Mouse (Mus musculus) lung, postnatal 36 days (tissue): ENCODE data around the gene Srrd.

Experiments
- DNase-seq: peaks from one replicate; pipeline ENCODE4 v3.0.0; 2022; ENCODE audit warnings: mixed read lengths

The Srrd gene

GRCm38 (mm10) chr5:112316468-112316867 lies 26.4 kb downstream of the Srrd start:
- no peak for DNase-seq

DNA sequence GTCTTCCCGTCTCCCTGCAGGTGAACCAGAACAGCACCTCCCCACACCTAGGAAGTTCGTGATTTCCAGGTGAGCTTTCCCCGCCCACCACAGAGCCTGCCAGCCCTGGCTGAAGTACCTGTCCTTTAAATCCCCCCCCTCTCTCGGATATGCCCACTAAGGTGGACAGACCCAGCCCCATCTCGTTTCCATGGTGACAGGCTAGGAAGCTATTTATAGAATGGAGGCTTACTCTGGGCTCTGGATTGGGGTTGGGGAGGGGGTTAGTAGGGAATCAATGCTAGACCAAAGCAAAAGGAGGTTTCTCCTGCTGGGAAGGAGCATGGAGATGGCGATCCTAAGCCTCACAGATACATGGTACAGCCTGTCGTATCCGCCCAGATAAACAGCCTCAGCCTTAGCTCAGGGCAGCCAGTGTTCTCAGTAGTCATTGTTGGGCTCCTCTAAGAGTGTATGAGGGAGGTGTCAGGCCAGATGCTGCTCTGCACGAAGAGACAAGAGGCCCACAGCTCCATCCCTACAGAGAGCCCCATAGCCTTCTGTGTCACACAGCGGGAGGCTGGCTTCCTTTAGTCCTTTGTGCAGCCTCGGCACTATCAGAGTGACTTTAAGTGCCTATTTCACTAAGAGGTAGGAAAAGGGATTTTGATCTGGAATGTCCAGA lies 29.5 kb downstream of the Srrd start:
- no peak for DNase-seq

DNA sequence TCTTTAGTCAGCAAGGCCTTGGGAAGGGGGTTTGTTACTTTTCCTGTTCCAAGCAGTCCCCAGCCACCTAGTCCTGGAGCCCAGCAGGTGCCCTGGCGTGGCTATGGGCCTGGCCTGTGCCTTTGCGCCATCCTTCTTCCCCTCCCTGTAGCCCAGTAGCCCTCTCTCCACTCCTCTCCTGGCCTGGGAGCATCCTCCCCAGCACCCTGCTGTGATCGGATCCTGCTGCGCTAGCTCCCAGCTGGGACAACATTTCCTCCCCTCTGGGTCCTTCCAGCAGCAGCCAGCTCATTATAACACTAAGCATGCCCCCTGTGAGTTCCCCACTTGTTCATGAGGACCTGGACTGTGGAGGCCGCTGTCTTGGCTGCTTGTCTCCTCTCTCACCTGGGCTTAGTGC lies 37.0 kb downstream of the Srrd start:
- DNase-seq: no peak

DNA sequence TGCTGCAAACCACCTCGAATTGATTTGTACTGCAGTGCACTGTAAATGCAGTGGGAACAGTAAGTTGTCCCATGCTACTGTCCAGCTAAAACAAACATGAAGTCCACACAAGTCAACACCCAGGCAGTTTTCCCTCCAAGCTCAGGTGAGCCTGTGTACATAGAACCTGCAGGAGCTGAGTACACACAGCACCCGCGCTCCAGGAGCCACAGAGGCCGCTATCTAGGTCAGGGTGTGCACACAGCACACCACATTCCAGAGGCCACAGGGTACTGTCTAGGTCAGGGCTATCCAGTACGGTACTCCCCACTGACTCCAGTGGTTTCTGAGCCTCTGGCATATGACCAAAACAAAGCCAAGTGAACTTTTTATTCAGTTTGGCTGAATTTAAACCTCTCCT lies 40.5 kb downstream of the Srrd start:
- DNase-seq: no peak

- no peak for DNase-seq
Measured at GRCm38 (mm10) chr5:112301694-112302093, 41.1 kb downstream of the Srrd start.

- DNase-seq: no peak
Measured at GRCm38 (mm10) chr5:112300721-112301308, 42.0 kb downstream of the Srrd start.

DNA sequence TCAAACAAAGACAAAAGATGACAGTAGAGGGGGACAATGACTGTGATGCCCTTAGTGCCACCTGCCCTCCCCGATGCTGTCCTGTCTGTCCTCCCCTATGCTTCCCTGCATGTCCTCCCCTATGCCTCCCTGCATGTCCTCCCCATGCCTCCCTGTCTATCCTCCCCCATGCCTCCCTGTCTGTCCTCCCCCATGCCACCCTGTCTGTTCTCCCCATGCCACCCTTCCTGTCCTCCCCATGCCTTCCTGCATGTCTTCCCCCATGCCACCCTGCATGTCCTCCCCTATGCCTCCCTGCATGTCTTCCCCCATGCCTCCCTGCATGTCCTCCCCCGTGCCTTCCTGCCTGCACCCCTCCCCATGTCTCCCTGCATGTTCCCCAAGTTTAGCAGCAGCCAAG lies 42.7 kb downstream of the Srrd start:
- DNase-seq: no peak

DNA sequence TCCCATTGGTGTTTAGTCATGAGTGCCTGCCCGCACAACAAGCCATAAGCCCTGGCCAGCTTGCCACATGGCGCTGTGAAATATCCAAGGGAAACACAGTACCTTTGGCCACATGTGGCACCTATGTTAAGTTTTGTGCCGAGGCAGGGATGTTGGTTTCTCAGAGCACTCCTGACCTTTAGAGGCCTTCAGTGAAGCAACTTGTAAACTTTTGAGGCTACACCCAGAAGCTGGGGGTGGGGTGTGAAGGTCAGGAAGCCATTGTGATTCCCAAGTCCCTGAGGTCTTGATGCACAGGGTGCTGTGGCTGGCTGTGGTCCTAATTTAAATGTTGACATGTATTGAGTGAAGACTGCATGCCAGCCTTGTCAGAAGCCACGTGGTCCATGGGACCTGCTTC lies 43.4 kb downstream of the Srrd start:
- DNase-seq: no peak

DNA sequence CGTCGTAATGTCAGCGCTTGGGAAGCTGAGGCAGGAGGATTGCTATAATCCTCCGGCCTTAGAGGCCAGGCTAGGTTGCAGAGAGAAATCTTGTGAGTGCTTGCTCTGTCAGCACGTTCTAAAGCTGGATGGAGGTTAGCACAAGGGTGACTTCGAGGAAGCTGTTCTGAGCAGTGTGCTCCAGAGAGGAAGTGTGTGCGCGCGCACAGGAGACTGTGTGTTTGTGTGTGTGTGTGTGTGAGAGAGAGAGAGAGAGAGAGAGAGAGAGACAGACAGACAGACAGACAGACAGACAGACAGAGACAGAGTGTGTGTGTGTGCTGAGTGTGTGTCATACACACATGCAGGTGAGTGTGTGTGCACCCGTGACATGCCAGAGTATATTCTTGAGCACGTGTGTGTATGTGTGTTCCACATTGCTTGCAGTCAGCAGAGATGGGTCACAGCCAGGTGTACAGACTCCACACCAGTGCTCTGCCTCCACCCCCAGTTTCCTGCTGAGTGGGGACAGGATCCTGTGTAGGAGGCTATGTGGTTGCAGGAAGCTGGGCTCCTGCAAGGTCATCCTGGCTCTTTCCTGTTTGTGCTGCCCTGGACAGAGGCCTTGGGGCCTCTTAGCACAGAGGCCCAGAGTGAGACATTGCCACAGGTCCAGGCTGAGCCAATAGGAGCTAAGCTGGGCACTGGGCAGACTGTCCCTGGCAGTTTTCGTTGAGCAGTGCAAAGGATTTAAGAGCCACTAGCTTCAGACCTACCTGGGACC lies 44.4 kb downstream of the Srrd start:
- peak; percentile 71 for DNase-seq

- DNase-seq: no peak
Measured at GRCm38 (mm10) chr5:112297257-112297656, 45.6 kb downstream of the Srrd start.

DNA sequence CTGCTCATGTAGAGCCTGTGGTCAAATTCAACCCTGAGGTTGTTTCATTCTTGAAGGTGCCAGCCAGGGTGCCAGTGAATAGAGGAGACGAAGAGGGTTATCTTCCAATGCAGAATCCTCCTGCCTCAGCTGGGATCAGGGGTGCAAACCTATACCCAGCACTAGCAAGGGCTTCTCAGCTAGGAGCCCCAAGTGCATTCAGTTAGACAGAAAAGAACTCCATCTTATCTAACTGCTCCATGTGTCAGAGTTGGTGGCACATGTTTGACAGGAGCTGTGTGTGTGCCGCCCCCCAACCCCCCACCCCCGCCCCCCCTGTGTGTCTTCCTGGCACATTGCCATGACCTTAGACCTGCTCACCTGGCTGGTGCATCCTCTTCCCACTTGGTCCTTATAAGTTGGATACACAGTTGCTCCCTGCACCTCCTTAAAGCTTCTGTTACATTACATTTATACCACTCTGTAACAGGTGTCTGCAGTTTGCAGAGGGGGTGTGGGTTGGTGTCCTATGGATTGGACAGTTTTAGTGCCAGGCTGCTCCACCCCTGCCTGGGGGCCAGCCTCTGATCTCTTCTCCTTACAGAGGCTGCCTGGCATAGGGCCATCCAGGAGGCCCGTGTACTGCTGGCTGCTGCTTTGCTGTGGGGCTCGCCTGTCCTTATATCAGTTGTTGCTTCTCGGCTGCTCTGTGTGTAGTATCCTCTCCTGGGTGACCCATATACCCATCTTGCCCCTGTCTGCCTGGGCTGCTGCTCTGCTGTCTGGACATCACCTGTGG lies 46.2 kb downstream of the Srrd start:
- no peak for DNase-seq

DNA sequence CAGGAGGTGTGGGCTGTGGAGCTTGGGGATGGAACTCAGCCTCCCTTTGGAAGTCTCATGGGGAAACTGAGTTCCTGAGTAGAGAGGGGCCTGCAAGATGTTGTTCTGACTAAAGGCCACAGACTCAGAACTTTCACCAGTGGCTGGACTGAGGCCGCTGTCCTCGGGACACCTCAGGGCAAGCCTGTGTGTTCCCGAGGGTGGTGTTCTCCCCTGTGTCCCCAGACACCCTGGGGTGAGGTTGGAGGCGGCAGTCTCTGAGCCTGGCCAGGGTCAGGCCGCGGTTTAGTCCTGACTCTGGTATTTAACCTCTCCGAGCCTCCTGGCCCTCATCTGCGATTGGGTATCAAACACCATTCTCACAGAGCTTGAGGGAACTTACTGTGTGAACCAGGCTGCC lies 47.3 kb downstream of the Srrd start:
- DNase-seq: no peak

GRCm38 (mm10) chr5:112295162-112295561 lies 47.7 kb downstream of the Srrd start:
- DNase-seq: no peak

GRCm38 (mm10) chr5:112294696-112295095 lies 48.1 kb downstream of the Srrd start:
- no peak for DNase-seq

DNA sequence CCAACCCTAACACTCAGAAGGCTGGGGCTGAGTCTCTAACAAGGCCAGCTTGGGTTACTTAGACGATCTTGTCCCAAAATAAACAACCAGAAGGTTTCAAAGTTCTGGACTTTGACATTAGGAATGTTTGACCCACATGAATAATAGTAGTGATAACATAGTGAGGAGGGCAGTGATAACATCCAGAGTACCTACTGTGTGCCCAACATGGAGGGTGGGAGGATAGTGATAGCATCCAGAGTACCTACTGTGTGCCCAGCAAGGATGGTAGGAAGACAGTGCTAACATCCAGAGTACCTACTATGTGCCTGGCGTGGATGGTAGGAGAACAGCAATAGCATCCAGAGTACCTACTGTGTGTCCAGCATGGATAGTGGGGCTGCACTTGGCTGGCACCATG lies 49.0 kb downstream of the Srrd start:
- DNase-seq: no peak

GRCm38 (mm10) chr5:112292343-112292980 lies 50.4 kb downstream of the Srrd start:
- no peak for DNase-seq

DNA sequence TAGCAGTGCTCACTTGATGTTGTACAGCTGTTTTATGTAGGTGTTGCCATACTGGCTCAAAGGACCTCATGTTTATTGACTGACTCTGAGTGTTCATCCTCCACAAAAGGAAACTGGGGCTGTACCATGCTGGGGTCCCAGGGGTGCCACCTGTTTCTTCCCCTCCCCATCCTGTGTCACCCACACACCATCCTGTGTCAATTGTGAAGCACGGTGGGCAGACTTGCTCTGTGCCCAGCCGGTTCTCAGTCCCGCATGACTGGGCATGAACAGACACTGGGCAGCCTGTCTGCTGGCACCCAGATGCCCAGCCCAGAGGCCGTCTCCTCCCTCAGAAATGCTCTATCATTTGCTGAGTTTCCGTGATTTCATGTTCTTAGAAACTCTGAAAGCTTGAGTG lies 51.0 kb downstream of the Srrd start:
- DNase-seq: no peak

DNA sequence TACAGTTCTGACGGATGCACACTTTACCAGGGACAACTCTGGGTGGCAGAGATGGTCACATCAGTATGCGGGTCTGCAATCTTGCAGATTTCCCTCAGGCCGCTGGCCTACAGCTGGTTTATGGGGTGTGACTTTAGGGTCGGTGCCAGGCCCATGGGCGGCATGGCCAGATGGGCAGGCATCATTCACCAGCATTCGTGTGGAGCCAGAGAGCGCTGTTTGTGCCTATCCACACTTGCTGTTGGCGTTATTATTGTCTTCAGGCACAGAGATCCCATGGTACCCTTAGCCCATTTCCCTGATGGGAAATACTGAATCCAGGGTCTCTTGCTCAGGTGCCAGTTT lies 52.3 kb downstream of the Srrd start:
- DNase-seq: no peak

GRCm38 (mm10) chr5:112289819-112290535 lies 52.9 kb downstream of the Srrd start:
- no peak for DNase-seq

GRCm38 (mm10) chr5:112289236-112289635 lies 53.6 kb downstream of the Srrd start:
- DNase-seq: peak; percentile 57

DNA sequence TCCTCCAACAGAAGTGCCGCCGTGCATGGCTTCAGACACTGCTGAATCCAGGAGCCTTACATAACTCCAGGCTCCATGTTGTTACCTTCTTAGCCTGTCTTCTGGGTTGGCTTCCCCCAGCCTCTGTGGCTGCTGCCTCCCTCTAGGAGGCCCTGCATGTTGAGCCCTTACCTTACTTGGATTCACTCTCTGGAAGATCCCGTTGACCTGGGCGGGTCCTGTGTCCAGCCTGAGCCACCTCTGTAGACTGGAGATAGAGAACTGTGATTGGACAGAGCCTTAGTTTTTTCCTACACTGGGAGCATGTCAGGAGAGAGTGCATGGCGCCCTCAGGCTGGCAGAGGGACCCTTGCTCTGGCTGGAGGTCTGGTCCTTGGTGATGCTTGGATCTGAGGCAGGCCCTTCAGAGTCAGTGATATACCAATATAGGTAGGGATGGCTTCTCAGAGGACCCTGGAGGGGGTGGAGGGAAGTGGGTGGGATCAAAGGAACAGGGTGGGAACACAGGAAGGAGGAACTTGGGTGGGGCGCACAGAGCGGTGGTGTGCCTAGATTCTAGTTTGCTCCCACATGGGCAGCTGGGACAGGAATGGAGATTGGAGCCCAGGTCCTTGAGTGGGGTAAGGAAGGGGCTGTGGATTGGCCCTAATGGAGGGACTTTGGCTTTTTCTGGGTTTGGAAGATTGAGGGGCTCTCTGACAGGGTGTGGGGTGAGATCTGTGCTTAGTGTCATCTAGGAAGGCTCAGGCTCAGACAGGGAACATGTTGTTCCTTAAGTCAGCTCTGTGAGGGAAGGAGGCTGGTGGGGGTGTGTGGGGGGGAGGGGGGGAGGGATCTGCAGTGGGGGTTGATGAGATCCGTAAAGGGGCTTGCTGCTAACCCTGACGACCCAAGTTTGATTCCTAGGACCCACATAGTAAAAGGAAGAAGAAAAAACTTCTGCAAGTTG lies 54.4 kb downstream of the Srrd start:
- DNase-seq: peak; percentile 79
